Mouse (Mus musculus): ENCODE measurements around the gene Cbx8. TPM values are rescaled to one million over a fixed set of nuclear protein-coding genes. Genes with fewer than 3 reads are reported as not detected.

Cbx8 gene
- polyA plus RNA-seq, 1 experiment, result 5.4 TPM

DNA sequence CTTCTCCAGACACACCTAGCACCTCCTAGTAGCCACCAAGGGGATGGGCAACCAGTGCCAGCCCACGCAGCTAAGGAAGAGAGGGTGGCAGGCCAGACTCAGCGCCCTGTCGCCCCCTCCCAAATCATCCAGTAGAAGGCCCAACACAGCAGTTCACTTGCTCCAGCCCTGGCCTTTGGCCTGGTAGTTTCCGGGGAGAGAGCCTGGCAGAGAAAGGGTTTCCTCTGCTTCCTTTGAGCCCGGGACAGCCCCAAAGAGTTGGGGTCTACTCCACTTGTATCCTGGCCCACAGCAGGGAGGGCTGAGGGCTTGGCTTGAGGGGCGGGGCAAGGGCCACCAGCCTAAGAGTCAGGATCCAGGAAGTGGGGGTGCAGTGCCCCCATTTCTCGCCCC lies 38.7 kb upstream of the Cbx8 start:
- no peak for DNase-seq (ENCODE audit: low spot score)

- peak; percentile 53 for DNase-seq (ENCODE audit: low spot score)
Measured at GRCm38 (mm10) chr11:119078691-119079444, 38.1 kb upstream of the Cbx8 start.

- no peak for DNase-seq (ENCODE audit: low spot score)
Measured at GRCm38 (mm10) chr11:119077755-119078154, 37.0 kb upstream of the Cbx8 start.

DNA sequence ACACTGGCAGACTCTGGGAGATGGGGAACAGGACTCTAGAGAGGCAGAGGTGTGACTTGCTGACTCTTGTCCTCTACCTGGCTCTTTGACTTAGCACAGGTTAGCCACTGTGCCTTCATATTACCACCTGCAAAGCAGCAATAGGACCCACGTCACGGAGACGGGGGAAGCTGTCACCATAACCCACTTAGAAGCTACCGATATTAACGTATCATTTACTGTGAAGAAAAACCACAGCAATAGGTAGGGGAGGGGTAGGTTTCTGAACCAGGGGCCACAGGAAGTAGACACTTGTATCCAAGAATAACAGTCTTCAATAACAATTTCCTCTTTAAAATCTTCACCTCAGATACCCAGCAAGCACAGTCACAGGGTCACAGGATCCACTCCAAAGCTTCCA lies 35.0 kb upstream of the Cbx8 start:
- DNase-seq (ENCODE audit: low spot score), result no peak

DNA sequence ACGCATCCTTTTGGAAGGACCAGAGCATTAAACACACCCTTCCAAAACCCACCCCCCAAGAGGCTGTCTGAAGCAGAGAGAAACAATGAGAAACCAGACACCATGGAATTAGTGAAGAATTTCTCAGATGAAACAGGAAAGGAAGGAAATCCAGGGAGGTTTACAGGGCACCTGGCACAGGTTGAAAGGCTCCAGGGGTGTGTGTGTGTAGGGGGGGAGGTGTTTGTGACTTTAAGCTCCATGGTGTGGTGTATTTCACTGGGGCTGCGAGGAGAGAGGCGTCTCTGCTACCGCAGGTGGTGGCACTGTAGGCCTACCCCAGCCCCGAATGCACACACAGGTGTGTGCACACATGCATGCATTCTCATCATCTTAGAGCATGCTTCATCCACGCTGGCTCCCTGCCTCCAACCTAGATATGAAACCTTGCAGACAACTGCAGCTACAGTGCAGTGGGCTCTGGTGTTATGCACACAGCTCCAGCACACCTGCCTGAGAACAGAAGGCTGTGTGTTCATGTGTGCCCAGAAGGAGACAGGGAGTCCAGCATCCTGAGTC lies 33.2 kb upstream of the Cbx8 start:
- DNase-seq (ENCODE audit: low spot score), result no peak

DNA sequence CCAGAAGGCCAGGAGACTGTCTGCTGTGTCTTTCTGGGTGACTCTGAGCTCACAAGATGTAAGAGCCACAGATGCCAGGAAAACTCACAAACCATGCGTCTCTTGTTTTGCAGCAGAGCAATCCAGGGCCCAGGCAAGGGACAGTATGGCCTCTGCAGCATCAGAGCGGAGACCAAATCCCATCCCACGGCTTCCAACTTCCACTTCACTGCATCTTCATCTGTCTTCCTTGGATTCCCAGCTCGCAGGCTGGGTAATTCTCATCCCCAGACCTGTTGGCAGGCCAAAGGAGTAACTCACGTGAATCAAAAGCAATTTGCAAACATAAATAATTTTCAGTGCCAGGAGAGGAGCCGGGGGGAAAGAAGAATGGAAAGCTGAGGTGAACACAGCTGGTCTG lies 32.2 kb upstream of the Cbx8 start:
- DNase-seq (ENCODE audit: low spot score), result no peak

DNA sequence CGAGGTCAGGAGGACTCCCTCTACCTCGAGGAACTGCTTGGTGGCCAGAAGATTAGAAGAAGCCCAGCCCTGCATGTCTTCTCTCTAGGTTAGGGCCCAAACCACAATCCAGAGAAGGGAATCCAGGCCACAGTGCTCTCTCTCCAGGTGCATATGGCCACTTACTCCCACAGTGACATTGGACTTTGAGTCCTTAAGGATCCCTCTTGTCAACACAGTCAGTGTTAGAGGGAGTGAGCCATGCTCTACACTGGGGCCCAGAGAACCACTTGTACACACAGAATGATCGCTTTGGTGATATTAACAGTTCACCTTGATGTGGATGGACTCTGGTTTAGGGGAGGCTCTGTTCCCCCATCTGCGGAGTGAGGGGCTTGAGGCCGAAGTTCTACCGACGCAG lies 31.5 kb upstream of the Cbx8 start:
- DNase-seq (ENCODE audit: low spot score), result no peak

GRCm38 (mm10) chr11:119066841-119067240 lies 26.1 kb upstream of the Cbx8 start:
- DNase-seq (ENCODE audit: low spot score), result no peak

- no peak for DNase-seq (ENCODE audit: low spot score)
Measured at GRCm38 (mm10) chr11:119059256-119059655, 18.5 kb upstream of the Cbx8 start.

- DNase-seq (ENCODE audit: low spot score), result peak; percentile 69
Measured at GRCm38 (mm10) chr11:119058041-119058995, 17.5 kb upstream of the Cbx8 start.

DNA sequence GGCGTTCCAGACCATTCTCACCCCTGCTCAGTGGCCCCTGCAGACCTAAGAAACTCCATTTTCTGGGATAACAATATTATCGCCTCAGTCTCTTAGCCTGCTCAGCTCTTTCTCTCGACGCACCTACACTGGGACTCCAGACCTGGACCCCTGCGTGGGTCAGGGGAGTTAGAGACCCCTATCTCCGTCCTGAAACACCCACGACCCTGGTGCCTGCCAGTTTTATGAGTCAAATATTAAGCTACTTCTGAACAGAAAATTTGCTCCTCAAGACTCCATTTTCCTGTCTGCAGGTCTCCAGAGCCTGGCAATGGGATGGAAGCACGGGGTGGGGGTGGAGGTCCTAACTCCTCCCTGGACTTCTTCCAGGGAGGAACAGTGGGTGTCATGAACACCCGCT lies 16.5 kb upstream of the Cbx8 start:
- no peak for DNase-seq (ENCODE audit: low spot score)

DNA sequence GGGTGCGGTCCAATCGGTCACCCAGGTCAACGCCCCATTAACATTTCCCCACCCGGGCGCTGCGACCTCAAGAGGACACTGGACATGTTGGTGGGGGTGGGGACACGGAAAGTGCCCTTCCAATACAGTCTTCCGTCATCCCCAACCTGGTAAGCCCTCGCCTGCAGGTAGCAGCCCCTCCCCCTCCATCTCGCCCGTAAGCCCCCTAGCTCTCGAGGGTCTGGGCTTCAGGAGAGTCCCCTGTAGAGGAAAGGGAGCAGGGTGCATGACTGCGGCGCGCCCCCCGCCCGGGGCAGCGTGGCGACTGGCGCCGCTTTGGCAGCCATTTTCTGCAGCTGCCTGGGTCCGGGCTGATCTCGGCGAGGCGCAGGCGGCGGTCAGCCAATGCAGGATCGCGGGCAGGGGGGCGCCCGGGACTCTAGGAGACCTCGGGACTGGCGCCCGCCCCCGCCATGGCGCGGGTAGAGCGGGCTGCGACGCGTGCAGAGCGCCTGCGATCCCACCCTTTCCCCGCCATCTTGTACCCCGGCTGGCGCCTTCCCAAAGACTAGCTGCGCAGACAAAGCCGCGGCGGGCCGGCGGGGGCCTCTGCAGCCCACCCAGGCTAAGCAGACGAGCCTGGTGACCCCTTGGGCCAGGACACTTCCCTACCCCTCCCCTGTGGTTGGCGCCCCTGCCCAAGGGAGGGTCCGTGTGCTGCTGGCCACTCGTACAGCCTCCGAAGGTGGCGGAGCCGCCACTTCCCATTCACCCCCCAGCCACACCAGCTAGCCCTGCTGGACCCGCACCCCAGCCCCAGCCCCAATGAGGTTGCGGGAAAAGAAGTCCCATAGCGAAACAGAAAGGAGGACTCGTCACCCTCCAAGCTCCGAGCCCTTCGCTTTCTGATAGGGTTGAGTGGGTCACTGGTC lies 15.8 kb upstream of the Cbx8 start:
- DNase-seq (ENCODE audit: low spot score), result no peak

GRCm38 (mm10) chr11:119055571-119056131 lies 14.9 kb upstream of the Cbx8 start:
- no peak for DNase-seq (ENCODE audit: low spot score)

GRCm38 (mm10) chr11:119054351-119055345 lies 13.9 kb upstream of the Cbx8 start:
- DNase-seq (ENCODE audit: low spot score), result no peak

DNA sequence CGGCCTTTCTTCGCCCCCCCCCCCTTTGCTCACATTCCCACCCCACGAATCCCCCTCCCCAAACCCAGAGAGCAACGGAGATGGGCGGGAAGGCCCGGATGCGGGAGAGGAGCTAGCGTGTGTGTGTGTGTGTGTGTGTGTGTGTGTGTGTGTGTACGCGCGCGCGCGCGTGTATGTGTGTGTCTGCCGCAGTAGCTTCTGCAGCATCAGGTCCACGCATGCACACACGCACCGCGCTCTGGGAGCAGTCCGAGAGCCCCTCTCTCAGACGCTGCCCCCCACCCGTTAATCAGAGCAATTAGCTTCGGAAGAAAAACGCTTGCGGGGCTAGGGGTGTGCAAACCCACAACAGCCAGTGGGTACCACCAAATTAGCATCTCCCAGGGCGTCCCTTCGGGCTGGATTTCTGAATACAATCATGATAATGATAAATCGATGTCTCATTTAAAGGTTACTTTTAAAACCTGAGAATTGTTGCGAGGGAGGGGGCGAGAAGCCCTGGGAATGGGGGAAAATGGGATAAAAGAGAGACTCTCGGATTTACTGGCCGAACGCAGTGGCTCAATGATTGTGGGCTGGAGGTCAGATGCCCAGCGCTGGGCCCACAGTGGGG lies 13.1 kb upstream of the Cbx8 start:
- DNase-seq (ENCODE audit: low spot score), result no peak

GRCm38 (mm10) chr11:119053257-119053670 lies 12.5 kb upstream of the Cbx8 start:
- no peak for DNase-seq (ENCODE audit: low spot score)

DNA sequence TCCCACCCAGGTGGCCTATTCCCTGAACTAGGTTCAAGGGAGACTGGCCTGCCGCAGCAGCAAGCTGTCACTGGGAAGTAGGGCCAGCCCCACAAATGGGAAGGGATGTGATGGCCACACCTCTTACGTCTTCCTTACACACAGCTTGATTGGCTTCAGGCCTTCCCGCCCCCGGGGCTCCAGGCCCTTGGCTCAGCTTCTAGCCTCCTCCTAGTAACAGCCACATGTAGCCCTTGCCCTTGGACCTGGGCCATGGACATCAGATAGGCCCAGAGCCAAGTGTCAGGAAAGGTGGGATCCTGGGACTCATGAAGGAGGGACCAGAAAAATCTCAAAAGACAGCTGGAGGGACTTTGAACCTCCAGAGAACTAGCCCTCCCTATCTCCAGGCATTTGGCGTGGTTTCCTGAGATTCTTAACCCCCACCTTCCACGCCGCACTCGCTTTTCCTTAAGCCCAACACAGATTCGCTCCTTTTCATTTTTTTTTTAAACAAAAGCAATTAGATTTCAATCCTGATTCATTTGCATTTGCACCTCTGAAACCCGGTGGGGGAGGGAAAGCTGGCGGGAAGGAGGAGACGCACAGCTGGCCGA lies 12.0 kb upstream of the Cbx8 start:
- no peak for DNase-seq (ENCODE audit: low spot score)

GRCm38 (mm10) chr11:119051927-119052660 lies 11.3 kb upstream of the Cbx8 start:
- DNase-seq (ENCODE audit: low spot score), result no peak
